Mouse (Mus musculus) granulocyte monocyte progenitor cell, adult 5-6 weeks (primary cell): ENCODE results near the gene Mthfd2. TPM values are rescaled to one million over a fixed set of nuclear protein-coding genes. Genes with fewer than 3 reads are reported as not detected.

Source experiments
- ATAC-seq: replicated peaks from 2 replicates; pipeline ENCODE4 v1.8.0; 2016; ENCODE audit warnings: mild to moderate bottlenecking, moderate TSS enrichment, inconsistent platforms; ENCODE audit not compliant: poor library complexity, severe bottlenecking
- total RNA-seq, 2 experiments: library from RNA; stranded (forward) in 1 of 2; stranded (reverse) in 1 of 2; fragments of 200-712, 200-1000 nt in 1 of 2; fragments of >200 nt in 1 of 2; fragmentation: Nextera tagmentation in 1 of 2; gene quantifications; 2 replicates each; pipeline ENCODE4 v1.2.3; 2014 to 2017

Mthfd2 gene
- total RNA-seq, 2 experiments from 2014 or later: 35.6 to 48.1 TPM

GRCm38 (mm10) chr6:83342957-83343356, 17.2 kb upstream of the Mthfd2 start:
- ATAC-seq: no peak

DNA sequence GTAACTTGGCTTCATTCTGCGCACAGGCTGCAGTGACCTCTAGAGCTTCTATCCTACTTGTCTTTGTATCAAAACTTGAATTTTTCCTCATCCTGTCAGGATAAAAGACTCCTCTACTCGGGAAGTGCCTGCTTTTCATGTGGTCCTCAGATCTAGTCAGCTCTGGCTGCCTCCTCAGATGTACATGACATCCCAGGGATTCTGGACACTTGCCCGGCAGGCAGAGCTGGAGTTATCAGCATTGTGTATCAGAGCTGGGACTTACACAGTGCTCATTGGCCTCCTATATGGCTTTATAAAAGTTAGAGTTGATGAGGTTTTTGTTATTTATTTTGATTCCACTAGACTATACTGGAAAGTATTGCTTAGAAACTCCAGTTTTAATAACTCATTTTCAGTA, 15.7 kb upstream of the Mthfd2 start:
- no peak for ATAC-seq

DNA sequence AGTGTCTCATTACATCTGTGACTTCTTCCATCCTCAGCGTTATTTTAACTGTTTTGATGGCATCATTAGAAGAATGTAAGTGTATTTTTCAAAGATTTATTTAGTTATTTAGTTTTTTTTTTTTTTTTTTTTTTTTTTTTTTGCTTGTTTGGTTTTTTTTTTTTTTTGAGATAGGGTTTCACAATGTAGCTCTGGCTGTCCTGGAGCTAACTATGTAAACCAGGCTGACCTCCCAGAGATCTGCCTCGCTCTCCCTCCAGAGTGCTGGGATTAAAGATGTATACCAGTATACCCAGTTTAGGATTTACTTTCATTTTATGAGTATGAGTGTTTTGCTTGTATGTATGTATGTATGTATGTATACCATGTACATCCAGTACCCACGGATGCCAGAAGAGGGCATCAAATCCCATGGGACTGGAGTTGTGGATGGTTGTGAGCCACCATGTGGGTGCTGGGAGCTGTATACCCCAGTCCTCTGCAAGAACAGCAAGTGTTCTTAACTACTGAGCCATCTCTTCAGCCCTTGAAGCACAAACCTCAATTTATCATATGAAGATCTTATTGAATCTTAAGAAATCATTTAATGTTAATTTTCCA, 2.0 kb upstream of the Mthfd2 start:
- no peak for ATAC-seq

- no peak for ATAC-seq
Observed at GRCm38 (mm10) chr6:83326761-83327160, 1.1 kb upstream of the Mthfd2 start.

DNA sequence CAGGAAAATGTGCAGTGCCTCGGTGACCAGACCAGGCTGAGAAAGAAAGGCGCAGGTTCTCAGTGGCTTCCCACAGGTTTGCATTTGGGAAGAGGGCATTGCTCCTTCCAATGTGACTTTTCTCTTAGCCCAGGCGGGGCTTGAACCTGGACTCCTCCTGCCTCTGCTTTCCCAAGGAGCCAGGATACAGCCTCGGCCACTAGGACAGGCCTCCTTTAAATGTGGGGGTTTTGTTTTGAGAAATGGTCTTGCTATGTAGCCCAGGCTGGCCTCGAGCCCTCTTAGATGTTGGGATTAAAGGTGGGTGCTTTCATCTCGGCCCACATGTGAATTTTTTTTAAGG, 657 bp upstream of the Mthfd2 start:
- ATAC-seq: 0 out of 2 replicates have a peak, but pooled peaks have one; percentile 1

GRCm38 (mm10) chr6:83323652-83324419, 1.9 kb downstream of the Mthfd2 start:
- peak; percentile 45 for ATAC-seq

DNA sequence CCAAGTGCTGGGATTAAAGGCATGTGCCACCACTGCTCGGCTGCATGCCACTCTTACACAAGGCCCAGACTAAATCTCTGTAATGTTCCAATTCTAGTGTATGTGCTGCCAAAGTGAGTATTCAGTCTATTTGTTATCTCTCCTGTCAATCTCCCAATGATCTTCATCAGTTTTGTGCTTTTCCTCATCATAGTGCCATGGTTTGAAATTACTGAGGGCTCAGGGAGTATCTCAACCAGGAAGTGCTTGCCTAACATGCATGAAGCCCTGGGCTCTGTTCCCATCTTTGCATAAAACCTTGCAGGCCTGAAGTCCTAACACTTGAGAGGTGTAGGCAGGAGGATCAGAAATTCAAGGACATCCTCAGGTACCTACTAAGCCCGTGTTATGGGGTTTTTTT, 2.9 kb downstream of the Mthfd2 start:
- ATAC-seq: no peak

DNA sequence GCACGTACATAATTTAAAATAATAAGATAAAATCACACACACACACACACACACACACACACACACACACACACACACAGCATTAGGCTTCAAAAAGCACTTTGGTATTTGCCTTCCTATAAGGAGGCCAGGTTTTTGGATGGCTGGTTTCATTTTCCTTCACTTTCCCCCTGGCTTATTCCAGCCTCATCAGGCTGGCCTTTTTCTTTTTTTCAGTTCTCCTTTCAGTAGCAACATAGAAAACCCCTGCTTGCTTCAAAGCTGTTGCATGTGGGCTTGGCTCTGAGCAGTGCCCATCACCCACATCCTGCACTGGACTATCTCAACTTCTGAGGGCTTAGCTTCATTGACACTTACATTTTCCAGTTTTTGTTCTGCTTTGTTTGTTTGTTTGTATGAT, 3.8 kb downstream of the Mthfd2 start:
- peak; percentile 15 for ATAC-seq

GRCm38 (mm10) chr6:83317108-83317741, 8.5 kb downstream of the Mthfd2 start:
- ATAC-seq: peak; percentile 91

- no peak for ATAC-seq
Observed at GRCm38 (mm10) chr6:83316022-83316421, 9.7 kb downstream of the Mthfd2 start.

DNA sequence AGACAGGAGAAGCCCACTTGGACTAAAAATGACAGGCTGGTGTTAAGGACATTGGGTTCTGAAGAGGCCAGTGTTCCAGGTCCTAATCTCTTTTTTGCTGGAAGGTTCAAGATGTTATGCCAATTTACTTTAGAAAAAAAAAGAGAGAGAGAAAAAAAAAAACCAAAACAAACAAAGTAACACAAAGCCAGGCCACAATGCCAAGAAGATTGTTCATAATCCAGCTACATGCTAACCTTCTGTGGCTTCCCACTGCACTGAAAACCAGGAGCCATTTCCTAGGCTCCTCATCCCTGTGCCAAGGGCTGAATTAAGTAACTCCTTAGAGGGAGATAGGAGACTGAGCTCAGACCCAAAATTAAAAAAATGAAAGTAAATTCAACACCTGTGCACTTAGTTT, 10.4 kb downstream of the Mthfd2 start:
- ATAC-seq: no peak

DNA sequence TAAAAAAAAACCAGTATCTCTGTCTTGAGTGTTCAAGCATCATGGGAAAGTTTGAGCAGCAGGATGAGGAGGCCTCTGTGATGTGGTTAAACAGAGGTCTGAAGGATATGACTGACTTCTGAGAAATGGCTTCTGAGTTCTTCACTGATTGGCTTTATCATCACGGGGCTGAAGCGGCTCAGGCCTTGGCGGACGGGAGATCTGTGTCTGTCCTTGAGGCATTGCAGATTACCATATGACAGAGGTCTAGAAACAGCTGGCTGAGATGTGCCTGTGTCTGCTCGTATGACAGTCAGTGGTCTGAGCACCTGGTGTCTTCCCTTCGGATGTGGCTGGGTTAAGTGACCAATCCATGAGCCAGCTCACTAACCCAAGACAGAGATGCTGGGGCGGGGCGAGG, 13.2 kb downstream of the Mthfd2 start:
- no peak for ATAC-seq

DNA sequence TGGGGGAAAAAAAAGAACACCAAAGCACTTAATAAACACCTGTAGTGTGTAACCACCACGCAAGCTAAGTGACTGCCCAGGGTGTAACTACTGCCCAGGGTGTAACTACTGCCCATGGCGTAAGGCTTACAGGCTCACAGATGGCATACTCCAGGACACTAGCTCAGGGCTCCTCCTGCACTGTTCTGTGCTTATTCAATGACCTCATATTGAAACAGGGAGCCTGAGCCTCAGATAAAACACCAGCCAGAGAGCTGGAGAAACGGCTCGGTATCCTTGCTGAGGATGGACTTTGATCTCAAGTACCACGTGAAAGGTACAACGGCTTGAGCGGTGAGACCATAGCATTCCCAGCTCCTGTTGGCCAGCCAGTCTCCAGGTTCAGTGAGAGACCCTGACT, 13.7 kb downstream of the Mthfd2 start:
- no peak for ATAC-seq

DNA sequence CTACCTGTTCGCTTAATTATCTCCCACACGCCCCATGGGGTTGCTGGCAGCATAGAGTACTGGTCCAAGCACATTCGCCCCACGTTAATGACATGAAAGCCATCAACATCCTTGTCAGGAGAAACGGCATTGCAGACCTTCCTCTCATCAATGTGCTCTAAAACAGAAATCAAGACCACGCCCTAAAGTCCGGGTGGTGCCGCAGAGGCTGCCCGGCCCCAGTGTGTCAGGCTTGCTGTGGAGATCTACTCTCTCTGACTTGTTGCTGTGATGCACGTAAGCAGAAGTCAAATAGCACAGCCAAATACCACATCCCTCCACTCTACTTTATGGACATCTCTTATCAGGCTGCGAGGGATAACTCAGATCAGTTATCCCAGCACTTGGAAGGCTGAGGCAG, 14.5 kb downstream of the Mthfd2 start:
- ATAC-seq: no peak

GRCm38 (mm10) chr6:83309017-83309416, 16.7 kb downstream of the Mthfd2 start:
- ATAC-seq: no peak

GRCm38 (mm10) chr6:83302264-83302663, 23.4 kb downstream of the Mthfd2 start:
- ATAC-seq: no peak

- ATAC-seq: no peak
Observed at GRCm38 (mm10) chr6:83301294-83301693, 24.4 kb downstream of the Mthfd2 start.

- ATAC-seq: no peak
Observed at GRCm38 (mm10) chr6:83300447-83301229, 25.1 kb downstream of the Mthfd2 start.

GRCm38 (mm10) chr6:83280256-83280955, 45.3 kb downstream of the Mthfd2 start:
- peak; percentile 49; the same call in 1 of the 2 replicates for ATAC-seq

DNA sequence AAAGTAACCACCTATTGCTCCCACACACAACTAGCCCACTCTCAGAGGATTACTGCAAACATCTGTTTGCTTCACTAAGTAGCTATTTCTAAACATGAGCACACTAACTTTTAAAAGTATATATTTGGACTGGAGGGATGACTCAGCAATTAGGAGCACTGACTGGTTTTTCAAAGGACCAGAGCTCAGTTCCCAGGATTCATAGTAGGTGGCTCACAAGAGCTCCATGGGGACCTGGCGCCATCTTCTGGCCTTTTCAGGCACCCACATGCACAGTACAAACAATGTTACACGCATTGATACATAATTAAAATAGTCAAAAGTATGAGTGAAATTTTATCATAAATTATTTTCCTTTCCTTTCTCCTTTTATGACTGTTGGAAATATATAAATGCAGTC, 46.8 kb downstream of the Mthfd2 start:
- ATAC-seq: peak; percentile 80
